Mouse (Mus musculus): ENCODE results near the gene Gli2.

GRCm38 (mm10) chr1:118941336-118941735, 112.1 kb downstream of the Gli2 start:
- no peak for TF ChIP-seq CTCF (IDR thresholded peaks at IDR 0.05; ENCODE audit: low read depth, low read length)
- TF ChIP-seq TAL1 (conservative IDR thresholded peaks at IDR 0.05; ENCODE audit: low read depth, low read length) = no peak
